Mouse (Mus musculus): Measurements from ENCODE around the gene Stab2.
A peak's percentile ranks its signal among the peaks of the same experiment; 100 is the strongest.

Gene Stab2

DNA sequence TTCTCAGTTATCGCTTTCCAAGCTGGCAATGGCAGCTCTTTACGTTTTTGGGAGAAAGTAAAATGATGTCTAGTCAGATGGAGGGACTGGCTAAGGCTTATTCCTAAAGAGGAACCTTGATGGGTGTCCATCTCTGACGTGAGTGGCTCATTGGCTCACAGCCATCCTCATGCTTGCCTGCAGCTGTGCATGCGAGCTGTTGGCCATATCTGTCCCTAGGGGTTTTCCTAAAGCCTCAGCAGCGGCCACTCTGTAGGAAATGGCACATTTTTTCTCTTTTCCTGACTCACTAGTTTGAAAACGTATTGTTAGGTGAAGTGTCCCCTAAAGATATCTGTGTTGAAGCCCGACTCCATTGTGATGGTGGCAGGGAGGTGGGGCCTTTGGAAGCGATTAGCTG is 18.0 kb downstream of the Stab2 start:
- DNase-seq, result no peak

DNA sequence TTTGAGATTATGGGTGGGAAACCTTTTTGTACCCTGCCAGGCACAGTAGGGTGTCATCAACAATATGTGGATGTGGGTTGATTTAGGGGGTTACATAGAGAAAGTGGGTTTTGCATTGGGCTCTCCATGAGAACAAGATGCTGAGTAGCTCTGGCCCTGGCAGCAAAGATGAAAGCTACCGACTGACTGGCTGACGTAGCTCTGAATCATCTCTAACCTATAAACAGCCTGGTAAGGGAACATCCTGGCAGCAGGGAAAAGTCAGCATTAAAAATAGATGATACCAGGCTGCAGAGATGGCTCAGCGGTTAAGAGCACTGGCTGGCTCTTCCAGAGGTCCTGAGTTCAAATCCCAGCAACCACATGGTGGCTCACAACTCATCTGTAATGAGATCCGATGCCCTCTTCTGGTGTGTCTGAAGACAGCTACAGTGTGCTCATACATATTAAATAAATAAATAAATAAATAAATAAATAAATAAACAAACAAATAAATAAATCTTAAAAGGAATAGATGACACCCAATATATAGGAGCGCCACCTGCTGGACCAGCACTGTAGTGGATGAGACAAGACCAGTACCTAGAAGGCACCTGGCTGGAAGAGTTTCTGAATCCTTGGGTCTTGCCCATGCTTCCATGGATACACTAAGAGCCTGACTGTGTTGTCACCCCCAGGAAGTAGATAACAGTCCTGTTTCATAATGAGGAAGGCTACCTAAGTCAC is 31.7 kb downstream of the Stab2 start:
- no peak for DNase-seq

DNA sequence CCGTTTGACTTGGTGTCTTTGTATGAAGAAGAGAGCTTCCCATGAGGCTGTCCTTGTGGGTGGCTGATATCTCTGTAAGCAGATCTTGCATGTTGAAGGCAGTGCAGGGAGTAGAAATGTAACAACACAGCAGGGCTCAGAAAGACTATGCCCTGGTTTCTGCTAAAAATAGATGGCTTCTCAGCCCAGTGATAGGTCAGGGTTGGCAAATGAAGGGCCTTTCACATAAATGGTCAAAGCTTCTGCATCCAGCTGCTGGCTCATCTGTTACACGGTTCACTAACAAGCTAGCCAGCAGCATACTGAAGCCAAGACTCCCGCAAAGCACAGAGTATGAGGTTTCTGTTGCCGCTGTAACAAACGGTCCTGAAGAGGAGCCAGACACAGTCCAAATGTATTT is 34.5 kb downstream of the Stab2 start:
- no peak for DNase-seq

DNA sequence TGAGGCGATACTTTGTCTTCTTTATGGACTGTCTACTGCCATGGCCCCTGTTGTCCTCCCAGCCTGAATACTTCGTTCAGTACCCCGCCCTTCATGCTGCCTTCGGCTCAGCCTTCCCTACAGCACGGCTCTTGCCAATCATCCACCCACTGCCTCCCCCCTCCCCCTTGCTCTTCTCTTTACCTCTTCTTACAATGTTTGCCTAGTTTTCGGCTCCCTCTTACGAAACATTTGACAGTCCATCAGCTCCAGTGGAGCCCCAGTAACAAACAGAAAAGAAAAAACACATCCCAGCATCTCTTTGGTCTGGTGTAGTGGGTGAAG is 35.4 kb downstream of the Stab2 start:
- no peak for DNase-seq

DNA sequence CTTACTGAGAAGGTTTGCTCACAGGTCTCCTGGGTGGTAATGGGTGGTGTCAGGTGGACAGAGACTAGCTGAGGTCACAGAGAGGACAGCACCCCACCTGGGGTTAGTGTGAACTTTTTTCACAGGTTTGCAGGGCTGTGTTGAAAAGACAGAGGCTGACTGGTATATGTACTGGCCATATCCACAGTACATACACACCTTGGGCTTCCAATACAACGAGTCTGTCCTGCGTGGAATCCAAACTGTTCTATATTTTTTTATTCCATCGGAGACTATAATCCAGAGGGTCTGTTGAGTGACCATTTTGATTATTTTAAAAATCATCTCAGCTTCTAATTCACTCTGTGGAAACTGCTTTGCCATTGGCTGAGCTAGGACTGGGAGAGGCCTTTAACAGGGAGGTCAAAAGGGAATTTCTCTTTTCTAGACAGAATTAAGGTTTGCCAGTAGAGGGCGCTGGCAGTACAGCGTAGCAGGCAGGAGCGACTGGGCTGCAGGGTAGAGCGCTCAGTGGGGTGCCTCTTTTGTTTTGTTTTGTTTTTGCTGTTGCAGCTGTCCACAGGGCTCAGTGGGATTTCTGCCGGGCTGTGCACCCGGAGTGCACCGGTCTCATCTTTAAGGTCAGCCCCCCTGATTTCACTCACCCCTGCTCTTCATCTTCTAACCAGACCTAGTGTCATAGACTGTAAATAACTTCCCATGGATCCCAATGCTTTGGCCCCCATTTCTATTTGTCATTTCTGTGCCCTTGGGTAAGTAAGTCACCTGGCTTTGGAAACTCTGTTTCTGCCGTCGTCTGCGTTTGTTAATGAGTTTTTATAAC is 35.9 kb downstream of the Stab2 start:
- DNase-seq, result peak; percentile 91

- no peak for DNase-seq
These were observed 38.5 kb downstream of the Stab2 start for GRCm38 (mm10) chr10:86969346-86969745.

DNA sequence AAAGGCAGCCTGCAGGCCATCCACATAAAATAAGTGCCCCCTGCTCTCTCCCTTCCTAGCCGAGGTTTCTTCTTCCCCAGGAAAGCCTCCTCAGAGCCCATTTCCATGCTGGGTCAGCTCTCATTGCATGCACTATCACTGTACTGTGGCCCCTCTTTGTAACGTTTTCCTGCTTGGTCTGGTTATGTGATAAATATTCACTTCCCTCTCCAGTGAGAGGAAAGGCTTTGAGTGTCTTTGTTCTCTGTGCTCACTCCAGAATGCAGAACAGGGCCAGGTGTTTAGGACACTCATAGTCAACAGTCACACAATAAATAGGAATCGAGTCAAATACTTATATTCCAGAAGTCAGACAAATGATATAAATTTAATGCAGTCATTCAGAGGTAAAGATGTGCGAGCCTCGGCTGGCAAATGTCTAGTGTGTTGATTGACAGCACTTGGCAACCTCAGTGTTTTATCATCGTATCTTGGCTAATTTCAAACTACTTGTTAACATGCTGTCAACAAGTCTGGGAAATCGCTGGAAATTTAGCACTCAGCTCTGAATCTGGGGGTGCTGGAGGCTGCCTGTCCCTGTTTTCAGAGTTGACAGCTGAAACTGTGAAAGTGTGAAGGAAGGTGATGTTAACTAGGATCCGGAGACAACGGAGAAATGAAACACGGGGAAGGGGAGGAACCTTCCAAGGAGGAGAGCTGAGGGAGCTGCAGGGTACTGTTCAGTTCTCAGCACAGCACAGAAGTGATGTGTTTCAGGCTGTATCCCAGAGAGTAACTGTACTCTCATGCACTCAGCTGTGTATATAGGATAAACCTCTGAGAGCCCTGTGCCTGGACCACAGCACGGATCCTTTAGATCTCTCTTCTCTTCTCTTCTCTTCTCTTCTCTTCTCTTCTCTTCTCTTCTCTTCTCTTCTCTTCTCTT is 46.0 kb downstream of the Stab2 start:
- no peak for DNase-seq

DNA sequence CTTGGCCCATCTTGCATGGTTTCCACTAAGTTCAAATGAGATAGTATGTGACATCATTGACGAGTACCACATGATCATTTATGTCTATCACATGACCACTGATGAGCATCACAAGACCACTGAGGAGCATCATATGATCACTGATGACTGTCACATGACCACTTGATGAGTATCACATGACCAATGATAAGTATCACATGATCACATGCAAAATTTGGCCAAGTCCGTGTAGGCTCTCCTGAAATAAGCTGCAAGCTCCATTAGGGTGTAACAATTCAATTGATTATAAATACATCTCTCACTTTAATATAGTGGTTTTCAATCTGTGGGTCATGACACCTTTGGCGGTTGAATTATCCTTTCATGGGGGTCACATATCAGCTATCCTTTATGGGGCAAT is 52.5 kb downstream of the Stab2 start:
- no peak for DNase-seq

DNA sequence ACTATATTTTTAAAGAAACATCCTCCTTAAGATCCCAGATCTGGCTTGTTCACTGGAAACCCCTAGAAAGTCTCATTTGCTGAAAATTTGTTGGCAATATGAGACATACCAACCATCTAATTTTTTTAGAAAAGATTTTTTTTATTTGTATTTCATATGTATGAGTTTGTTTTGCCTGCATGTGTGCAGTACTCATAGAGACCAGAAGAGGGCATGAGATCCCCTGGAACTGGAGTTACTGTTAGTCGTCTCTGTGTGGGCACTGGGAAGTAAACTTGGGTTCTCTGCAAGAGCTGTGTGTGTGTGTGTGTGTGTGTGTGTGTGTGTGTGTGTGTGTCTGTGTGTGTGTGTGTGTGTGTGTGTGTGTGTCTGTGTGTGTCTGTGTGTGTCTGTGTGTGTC is 55.1 kb downstream of the Stab2 start:
- DNase-seq, result no peak

GRCm38 (mm10) chr10:86950806-86951205 is 57.0 kb downstream of the Stab2 start:
- DNase-seq, result no peak

GRCm38 (mm10) chr10:86949886-86950285 is 57.9 kb downstream of the Stab2 start:
- DNase-seq, result no peak

DNA sequence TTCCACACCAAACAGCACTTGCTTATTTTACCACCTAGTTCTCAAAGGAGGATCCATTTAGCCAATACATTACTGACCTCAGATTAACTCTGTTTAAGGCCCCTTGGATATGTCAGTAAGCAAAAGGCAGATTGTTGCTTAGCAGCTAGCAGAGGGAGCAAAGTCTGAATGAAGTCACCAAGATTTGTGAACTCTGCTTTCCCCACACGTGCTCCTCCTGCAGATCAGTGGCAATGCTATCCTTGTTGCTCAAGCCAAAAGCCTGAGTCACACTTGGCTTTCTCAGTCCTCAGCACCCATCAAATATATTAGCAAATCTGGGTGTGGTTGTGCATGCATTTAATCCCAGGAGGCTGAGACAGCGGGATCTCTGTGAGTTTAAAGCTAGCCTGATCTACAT is 60.3 kb downstream of the Stab2 start:
- DNase-seq, result no peak

DNA sequence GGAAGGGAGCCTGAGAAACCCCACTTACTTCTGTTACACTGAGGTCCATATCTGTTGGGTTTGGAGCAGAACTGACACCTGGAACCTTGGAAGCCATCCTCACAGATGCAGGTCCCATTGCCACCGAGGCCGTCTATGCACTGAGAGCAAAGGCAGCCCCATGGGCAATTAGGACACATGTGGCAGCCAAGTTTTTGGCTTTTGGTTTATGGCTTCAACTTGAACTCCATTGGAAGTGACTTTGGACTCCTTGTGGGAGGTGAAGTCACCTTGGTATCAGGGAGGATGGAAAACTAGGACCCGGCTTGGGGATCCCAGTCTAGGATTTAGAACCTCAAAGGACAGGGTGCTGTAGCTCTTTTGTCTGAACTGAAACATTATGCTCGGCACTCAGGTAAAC is 67.2 kb downstream of the Stab2 start:
- DNase-seq, result no peak

- DNase-seq, result no peak
These were observed 73.4 kb downstream of the Stab2 start for GRCm38 (mm10) chr10:86934376-86934775.

DNA sequence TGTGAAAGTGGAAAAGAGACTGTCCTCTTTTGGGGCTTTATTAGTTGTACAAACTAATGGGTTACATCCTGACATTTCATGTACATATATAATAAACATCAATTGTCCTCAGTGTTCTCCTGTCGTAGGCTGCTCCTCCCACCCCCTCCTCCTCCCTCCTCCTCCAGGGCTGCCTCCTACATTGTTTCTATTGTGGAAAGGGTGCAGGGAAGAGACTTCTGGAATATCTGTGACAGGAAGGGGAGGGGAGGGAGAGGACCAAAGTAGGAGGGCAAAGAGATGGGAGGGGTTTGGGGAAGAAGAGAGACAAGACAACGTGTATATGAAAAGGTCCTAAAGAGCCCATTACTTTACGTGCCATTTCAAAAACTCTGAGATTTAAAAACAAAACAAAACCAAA is 73.9 kb downstream of the Stab2 start:
- no peak for DNase-seq

DNA sequence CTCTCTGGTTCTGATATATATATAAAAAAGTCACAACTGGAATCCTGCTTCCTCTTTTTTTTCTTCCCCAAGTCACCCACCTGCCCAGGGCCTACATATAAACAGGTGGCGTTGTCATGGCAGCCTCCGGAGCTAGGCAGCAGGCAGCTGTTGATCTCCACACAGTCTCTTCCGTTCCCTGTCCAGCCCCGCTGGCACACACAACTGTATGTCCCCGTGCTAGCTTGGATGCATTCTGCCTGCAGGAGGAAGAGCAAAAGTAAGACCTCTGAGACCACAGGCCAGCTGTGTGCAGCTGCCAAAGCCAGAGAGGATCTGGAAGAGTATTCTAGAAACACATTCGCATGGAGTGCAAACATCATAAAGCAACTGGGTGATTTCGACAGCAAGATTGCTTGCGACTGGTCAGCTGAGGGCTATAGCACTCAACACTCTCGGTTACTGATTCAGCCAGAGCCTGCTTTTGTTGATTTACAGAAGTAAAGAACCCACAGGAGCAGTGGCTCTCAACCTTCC is 74.6 kb downstream of the Stab2 start:
- DNase-seq, result no peak

GRCm38 (mm10) chr10:86923602-86924001 is 84.2 kb downstream of the Stab2 start:
- DNase-seq, result no peak

DNA sequence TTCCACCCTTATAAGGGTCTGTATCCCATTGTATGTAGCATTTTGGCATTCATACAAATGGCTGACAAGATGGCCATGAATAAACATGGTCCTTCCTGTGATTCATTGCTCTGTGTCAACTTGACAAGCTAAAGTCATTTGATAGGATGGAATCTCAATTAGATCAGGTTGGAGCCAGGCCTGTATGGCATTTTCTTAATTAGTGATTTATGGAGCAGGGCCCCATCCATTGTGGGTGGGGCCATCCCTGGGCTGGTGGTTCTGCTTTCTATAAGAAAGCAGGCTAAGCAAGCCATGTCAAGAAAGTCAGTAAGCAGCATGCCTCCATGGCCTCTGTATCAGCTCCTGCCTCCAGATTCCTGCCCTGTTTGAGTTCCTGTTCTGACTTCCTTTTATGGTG is 92.2 kb downstream of the Stab2 start:
- no peak for DNase-seq

DNA sequence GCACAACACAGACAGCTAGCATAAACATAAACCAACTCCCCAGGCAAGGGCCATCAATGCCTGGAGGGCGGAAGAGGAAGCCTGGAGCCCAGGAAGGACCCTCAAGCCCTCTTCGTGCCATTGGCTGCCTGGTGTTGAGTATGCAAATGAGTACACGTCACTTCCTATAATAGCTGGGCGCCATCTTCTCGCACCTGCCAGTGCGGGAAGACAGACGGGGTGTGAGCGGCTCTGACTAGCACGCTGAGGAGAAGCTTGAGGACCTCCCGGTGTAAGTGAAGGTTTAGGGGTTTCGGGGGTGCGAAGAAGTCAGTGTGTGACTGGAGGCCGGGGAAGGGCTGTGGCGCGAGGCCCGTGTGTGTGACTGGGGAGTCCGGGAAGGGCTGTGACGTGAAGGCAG is 99.3 kb downstream of the Stab2 start:
- DNase-seq, result no peak

GRCm38 (mm10) chr10:86907043-86907442 is 100.8 kb downstream of the Stab2 start:
- no peak for DNase-seq

DNA sequence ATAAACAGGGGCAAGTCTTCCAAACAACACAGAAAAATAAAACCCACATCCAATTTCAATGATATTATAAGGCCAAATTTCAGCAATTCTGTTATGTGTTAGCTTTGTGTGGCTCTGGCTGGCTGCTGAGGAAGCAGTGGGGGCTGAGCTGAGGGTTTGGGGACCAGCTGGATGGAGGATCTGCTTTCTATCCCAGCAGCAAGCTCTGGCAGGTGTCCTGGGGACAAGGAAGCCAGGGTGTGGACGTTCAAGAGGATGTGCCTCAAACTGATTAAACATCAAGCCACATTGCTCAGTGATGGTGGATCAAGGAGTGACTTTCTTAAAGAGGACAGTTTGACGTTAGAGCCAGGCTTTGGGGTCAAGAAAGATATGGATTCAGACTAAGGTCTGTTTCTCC is 112.3 kb downstream of the Stab2 start:
- no peak for DNase-seq

DNA sequence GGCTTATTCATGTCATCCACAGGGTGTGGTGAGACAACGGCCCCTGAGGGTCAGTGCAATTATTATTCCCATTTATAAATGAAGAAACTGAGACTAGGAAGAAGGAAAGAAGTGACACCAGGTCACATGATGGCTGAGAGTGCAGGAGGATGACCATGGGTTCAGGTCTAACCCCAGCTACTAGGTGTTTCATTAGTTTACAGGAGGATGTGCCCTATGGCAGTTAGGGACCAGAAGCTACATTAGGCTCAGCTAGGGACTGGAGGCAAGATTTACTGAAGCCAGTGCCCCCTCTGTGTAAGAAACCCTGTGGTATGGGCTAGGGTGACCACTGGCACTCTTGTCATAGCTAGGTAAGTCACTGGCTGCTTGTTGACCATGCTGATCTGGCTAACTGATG is 116.8 kb downstream of the Stab2 start:
- DNase-seq, result no peak

GRCm38 (mm10) chr10:86890166-86890930 is 117.5 kb downstream of the Stab2 start:
- no peak for DNase-seq

Measured in embryo, embryonic 11 days (tissue).